In the genomic region with DNA sequence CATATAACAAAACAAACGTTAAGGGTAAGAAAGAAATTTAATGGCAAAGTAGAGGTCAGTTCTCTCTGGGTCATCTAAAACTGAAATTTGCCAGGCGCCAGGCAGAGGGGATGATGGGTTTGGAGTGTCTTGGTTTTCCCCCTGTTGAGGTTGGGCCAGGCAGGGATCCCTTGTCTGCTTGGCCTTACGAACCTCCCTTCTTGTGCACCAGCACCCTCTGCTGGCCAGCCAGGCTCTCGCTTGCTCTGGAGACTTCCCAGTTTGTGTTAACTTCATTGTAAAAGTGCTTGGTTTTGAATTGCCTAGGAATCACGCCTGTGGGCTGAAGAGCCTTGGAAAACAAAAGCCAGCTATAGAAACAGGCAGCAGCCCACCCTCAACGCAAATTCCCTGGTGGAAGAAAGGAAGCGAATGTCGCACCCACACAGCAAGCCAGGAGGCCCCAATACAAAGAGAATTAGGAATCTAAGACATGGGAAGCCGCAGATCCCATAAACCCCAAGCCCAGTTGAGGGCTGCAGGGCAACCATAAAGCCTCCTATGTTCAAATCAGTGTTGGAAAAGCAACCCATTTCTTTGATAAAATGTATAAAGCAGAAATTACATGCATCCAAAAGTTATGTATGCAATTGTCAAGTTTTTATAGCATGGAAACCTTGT, we compare ENCODE assay signal across 8 mouse cellular contexts. TPM values are rescaled to one million over a fixed set of nuclear protein-coding genes. Genes with fewer than 3 reads are reported as not detected.
DNase-seq lines count a peak whose midpoint lies in the region; ATAC-seq and TF ChIP-seq lines count a peak whose summit lies in the region.

No protein-coding gene starts in this region.

- no peaks in the 10 kb centered on the region for H3K9me3 ChIP-seq in embryonic facial prominence, embryonic 11.5 days (replicated peaks; ENCODE audit: control insufficient read depth, low read length)
- H3K9me3 ChIP-seq in kidney, embryonic 15.5 days (replicated peaks), result no peaks in the 10 kb centered on the region
- no peaks in the 10 kb centered on the region for H3K9me3 ChIP-seq in liver, postnatal 0 days (ENCODE audit: low read length)
- H3K9me3 ChIP-seq in neural tube, embryonic 12.5 days, result no peaks in the 10 kb centered on the region

- no peaks in the 10 kb centered on the region for H3K36me3 ChIP-seq in embryonic facial prominence, embryonic 11.5 days (replicated peaks; ENCODE audit: control insufficient read depth, insufficient read depth, low read depth, low read length)
- no peaks in the 10 kb centered on the region for H3K36me3 ChIP-seq in kidney, embryonic 15.5 days
- H3K36me3 ChIP-seq in liver, postnatal 0 days (replicated peaks; ENCODE audit: insufficient read depth, low read length), result no peaks in the 10 kb centered on the region
- no peaks in the 10 kb centered on the region for H3K36me3 ChIP-seq in neural tube, embryonic 12.5 days

- H3K4me2 ChIP-seq in embryonic facial prominence, embryonic 11.5 days (ENCODE audit: low read depth, low read length), result no peak overlapping the region
- no peak overlapping the region for H3K4me2 ChIP-seq in kidney, embryonic 15.5 days
- H3K4me2 ChIP-seq in liver, postnatal 0 days (ENCODE audit: low read depth, low read length), result no peak overlapping the region
- H3K4me2 ChIP-seq in neural tube, embryonic 12.5 days (replicated peaks), result peak overlapping the region; percentile 23; the same call in 1 of the 2 replicates

- peak; percentile 72 for DNase-seq in CD4-positive helper T cell, adult 2 months (ENCODE audit: low read depth, low spot score)
- DNase-seq in adrenal gland, postnatal 14 days, result peak; percentile 91
- DNase-seq in embryonic facial prominence, embryonic 11.5 days (ENCODE audit: low spot score), result peak; percentile 87
- peak; percentile 71 for DNase-seq in heart, adult 8-10 months (ENCODE audit: low spot score)
- peak; percentile 83 for DNase-seq in liver, postnatal 0 days
- DNase-seq in testis, postnatal 14 days (ENCODE audit: low spot score), result peak; percentile 72

- no peaks in the 10 kb centered on the region for H3K27me3 ChIP-seq in embryonic facial prominence, embryonic 11.5 days (ENCODE audit: control insufficient read depth, insufficient read depth, low read length)
- no peaks in the 10 kb centered on the region for H3K27me3 ChIP-seq in kidney, embryonic 15.5 days
- no peaks in the 10 kb centered on the region for H3K27me3 ChIP-seq in liver, postnatal 0 days (ENCODE audit: insufficient read depth, low read length)
- H3K27me3 ChIP-seq in neural tube, embryonic 12.5 days (replicated peaks), result no peaks in the 10 kb centered on the region

- H3K9ac ChIP-seq in embryonic facial prominence, embryonic 11.5 days (replicated peaks; ENCODE audit: low read length), result no peak overlapping the region
- no peak overlapping the region for H3K9ac ChIP-seq in kidney, embryonic 15.5 days
- H3K9ac ChIP-seq in liver, postnatal 0 days (replicated peaks), result no peak overlapping the region
- no peak overlapping the region for H3K9ac ChIP-seq in neural tube, embryonic 12.5 days

- H3K4me1 ChIP-seq in embryonic facial prominence, embryonic 11.5 days (ENCODE audit: control insufficient read depth, insufficient read depth, low read length), result no peaks in the 10 kb centered on the region
- H3K4me1 ChIP-seq in kidney, embryonic 15.5 days, result 0 out of 2 replicates have a peak, but pooled peaks cover 2% of the 10 kb centered on the region
- H3K4me1 ChIP-seq in liver, postnatal 0 days (ENCODE audit: insufficient read depth), result no peaks in the 10 kb centered on the region
- no peaks in the 10 kb centered on the region for H3K4me1 ChIP-seq in neural tube, embryonic 12.5 days

- 17% methylated on average over 9 of the region's 9 CpGs for WGBS in embryonic facial prominence, embryonic 11.5 days
- WGBS in kidney, embryonic 15.5 days, result 14% methylated on average over 9 of the region's 9 CpGs
- 22% methylated on average over 9 of the region's 9 CpGs for WGBS in liver, postnatal 0 days (ENCODE audit: insufficient replicate concordance)
- WGBS in neural tube, embryonic 12.5 days, result 9% methylated on average over 9 of the region's 9 CpGs

- no peak for TF ChIP-seq EP300 in liver, postnatal 0 days (IDR thresholded peaks at IDR 0.05; ENCODE audit: low read depth)

- ATAC-seq in embryonic facial prominence, embryonic 11.5 days (replicated peaks; ENCODE audit: insufficient number of reproducible peaks, low FRiP score, low TSS enrichment, low read depth), result 0 out of 2 replicates have a peak, but pooled peaks have one; percentile 44
- ATAC-seq in kidney, embryonic 15.5 days (replicated peaks; ENCODE audit: low FRiP score), result peak; percentile 75; the same call in 1 of the 2 replicates
- peak; percentile 35; the same call in 1 of the 2 replicates for ATAC-seq in liver, postnatal 0 days
- ATAC-seq in neural tube, embryonic 12.5 days (ENCODE audit: low FRiP score, low read depth), result peak; percentile 88

- no peak overlapping the region for H3K27ac ChIP-seq in embryonic facial prominence, embryonic 11.5 days (replicated peaks; ENCODE audit: low read depth, low read length)
- H3K27ac ChIP-seq in kidney, embryonic 15.5 days, result no peak overlapping the region
- no peak overlapping the region for H3K27ac ChIP-seq in liver, postnatal 0 days (ENCODE audit: low read depth)
- H3K27ac ChIP-seq in neural tube, embryonic 12.5 days, result no peak overlapping the region

- no peak overlapping the region for H3K4me3 ChIP-seq in embryonic facial prominence, embryonic 11.5 days (ENCODE audit: low read depth, low read length)
- H3K4me3 ChIP-seq in kidney, embryonic 15.5 days (replicated peaks), result no peak overlapping the region
- no peak overlapping the region for H3K4me3 ChIP-seq in liver, postnatal 0 days (ENCODE audit: low read depth, low read length)
- H3K4me3 ChIP-seq in neural tube, embryonic 12.5 days, result no peak overlapping the region

- peak; percentile 90 for TF ChIP-seq CTCF in liver, postnatal 0 days (IDR thresholded peaks at IDR 0.05; ENCODE audit: low read depth)

RNA-seq across cellular contexts. Expression of gene Boll, which starts 20.0 kb away (rescaled TPM):
- 0.45 and 0.48 TPM in 2 replicates for total RNA-seq in adrenal gland, postnatal 14 days (2021)
- polyA plus RNA-seq in embryonic facial prominence, embryonic 11.5 days (2014; fragmentation: Nextera tagmentation; extraction: Ambion mirVana), result 0.21 and 0.31 TPM in 2 replicates
- total RNA-seq in heart, adult 8-10 months (2022), result not detected
- 0.30 TPM in 1 of 2 replicates, not detected in the other for polyA plus RNA-seq in kidney, embryonic 15.5 days (2015; fragmentation: Nextera tagmentation; extraction: Ambion mirVana)
- 0.07 TPM in 1 of 2 replicates, not detected in the other for polyA plus RNA-seq in liver, postnatal 0 days (2015; fragmentation: Nextera tagmentation; extraction: Ambion mirVana)
- 0.36 and 0.61 TPM in 2 replicates for polyA plus RNA-seq in neural tube, embryonic 12.5 days (2016; fragmentation: Nextera tagmentation; extraction: Ambion mirVana)

RNA-seq across cellular contexts. Expression of gene Plcl1, which starts 22.5 kb away (rescaled TPM):
- total RNA-seq in adrenal gland, postnatal 14 days (2021), result 5.3 and 6.2 TPM in 2 replicates
- polyA plus RNA-seq in embryonic facial prominence, embryonic 11.5 days (2014; fragmentation: Nextera tagmentation; extraction: Ambion mirVana), result 1.0 and 1.2 TPM in 2 replicates
- total RNA-seq in heart, adult 8-10 months (2022), result 1 to 10 TPM; 3.0 to 4.7 (median 3.5) TPM
- polyA plus RNA-seq in kidney, embryonic 15.5 days (2015; fragmentation: Nextera tagmentation; extraction: Ambion mirVana), result 4.8 and 5.5 TPM in 2 replicates
- 0.15 and 0.25 TPM in 2 replicates for polyA plus RNA-seq in liver, postnatal 0 days (2015; fragmentation: Nextera tagmentation; extraction: Ambion mirVana)
- 4.9 and 5.1 TPM in 2 replicates for polyA plus RNA-seq in neural tube, embryonic 12.5 days (2016; fragmentation: Nextera tagmentation; extraction: Ambion mirVana)

Comparison
In these comparisons a context has a peak if more than half of its experiments do, and no peak if none do; other contexts are left out.
1. ATAC-seq: peak in every context shown above with its lines; median percentile 88 in neural tube, embryonic 12.5 days; 75 in kidney, embryonic 15.5 days; 44 in embryonic facial prominence, embryonic 11.5 days; 35 in liver, postnatal 0 days.